ENCODE assay signal across 8 mouse cellular contexts in the genomic region with DNA sequence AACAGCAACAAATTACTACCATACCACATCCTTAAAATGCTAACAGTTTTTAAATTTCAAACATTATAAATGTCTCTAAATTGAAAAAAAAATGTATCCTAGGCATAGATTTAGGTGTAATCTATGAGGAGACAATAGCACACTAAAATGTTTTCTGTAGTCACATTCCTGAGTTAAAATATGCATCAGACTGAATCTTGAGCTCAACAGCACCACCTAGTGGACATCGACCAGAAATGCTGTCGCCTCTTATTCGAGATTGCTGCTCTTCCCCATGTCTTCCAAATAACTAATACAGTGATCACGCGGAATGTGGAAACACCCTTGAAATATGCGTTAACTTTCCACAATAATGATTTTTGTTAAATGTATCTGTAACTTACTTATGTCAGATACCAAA. TPM values are rescaled to one million over a fixed set of nuclear protein-coding genes. Genes with fewer than 3 reads are reported as not detected.
DNase-seq lines count a peak whose midpoint lies in the region.

No protein-coding gene starts in this region.

- no peaks in the 10 kb centered on the region for H3K9me3 ChIP-seq in limb, embryonic 10.5 days (replicated peaks)

- 17% methylated on average over 6 of the region's 6 CpGs for WGBS in limb, embryonic 10.5 days

- H3K4me3 ChIP-seq in limb, embryonic 10.5 days: no peak overlapping the region

- H3K4me1 ChIP-seq in limb, embryonic 10.5 days: peaks cover 10% of the 10 kb centered on the region; the same call in 1 of the 2 replicates

- no peak overlapping the region for H3K27ac ChIP-seq in limb, embryonic 10.5 days

- H3K36me3 ChIP-seq in limb, embryonic 10.5 days: no peaks in the 10 kb centered on the region

- DNase-seq in gastrocnemius, adult 18-20 months (ENCODE audit: low spot score): peak; percentile 32
- no peak for DNase-seq in gastrocnemius, postnatal 25 days
- DNase-seq in thymus, postnatal 0 days (ENCODE audit: low spot score): peak; percentile 60
- no peak for DNase-seq in thymus, adult 18-20 months
- DNase-seq in cerebellum, postnatal 14 days: peak; percentile 80 to 81
- peak; percentile 20 to 25 for DNase-seq in gastrocnemius, postnatal 4 days (ENCODE audit: low spot score in 2 of 2)
- DNase-seq in limb, embryonic 10.5 days (ENCODE audit: low spot score): peak; percentile 76
- DNase-seq in retina, adult 2 months (ENCODE audit: low read depth, low spot score): peak; percentile 42

- H3K27me3 ChIP-seq in limb, embryonic 10.5 days (ENCODE audit: low read depth, poor library complexity, severe bottlenecking): no peaks in the 10 kb centered on the region; the same call in 1 of the 2 replicates

RNA-seq across cellular contexts. Expression of a gene that starts 36.3 kb away (rescaled TPM):
- total RNA-seq in gastrocnemius, adult 18-20 months (2021): 100 to 1,000 TPM; 176 to 323 TPM
- total RNA-seq in gastrocnemius, postnatal 25 days (2021): 100 to 1,000 TPM; 122 to 163 TPM
- 5.5 and 7.3 TPM in 2 replicates for polyA plus RNA-seq in thymus, postnatal 0 days (2015; fragmentation: Nextera tagmentation; extraction: Ambion mirVana)
- 10 to 100 TPM; 83.7 to 90.5 TPM for total RNA-seq in gastrocnemius, postnatal 4 days (2021)
- polyA plus RNA-seq in limb, embryonic 10.5 days (2016; fragmentation: Nextera tagmentation; extraction: Ambion mirVana): 6.2 and 9.5 TPM in 2 replicates

RNA-seq across cellular contexts. Expression of a gene that starts 36.7 kb away (rescaled TPM):
- 10 to 100 TPM; 24.0 to 29.4 TPM for total RNA-seq in gastrocnemius, adult 18-20 months (2021)
- 10 to 100 TPM; 20.4 to 21.4 TPM for total RNA-seq in gastrocnemius, postnatal 25 days (2021)
- 74.9 and 82.5 TPM in 2 replicates for polyA plus RNA-seq in thymus, postnatal 0 days (2015; fragmentation: Nextera tagmentation; extraction: Ambion mirVana)
- total RNA-seq in gastrocnemius, postnatal 4 days (2021): 10 to 100 TPM; 34.8 to 37.6 TPM
- polyA plus RNA-seq in limb, embryonic 10.5 days (2016; fragmentation: Nextera tagmentation; extraction: Ambion mirVana): 95.8 and 104 TPM in 2 replicates

Comparison
In these comparisons a context has a peak if more than half of its experiments do, and no peak if none do; other contexts are left out.
1. DNase-seq: peak in gastrocnemius, adult 18-20 months (single experiment), thymus, postnatal 0 days (single experiment), cerebellum, postnatal 14 days (2 of 2), gastrocnemius, postnatal 4 days (2 of 2), limb, embryonic 10.5 days (single experiment) and retina, adult 2 months (single experiment); none in gastrocnemius, postnatal 25 days (single experiment) and thymus, adult 18-20 months (0 of 2).